Mouse (Mus musculus): ENCODE data around the gene Tmem131. TPM values are rescaled to one million over a fixed set of nuclear protein-coding genes. Genes with fewer than 3 reads are reported as not detected.

Gene Tmem131
- polyA plus RNA-seq (2015; fragmentation: Nextera tagmentation; extraction: Ambion mirVana): 6.5 and 8.7 TPM in 2 replicates

DNA sequence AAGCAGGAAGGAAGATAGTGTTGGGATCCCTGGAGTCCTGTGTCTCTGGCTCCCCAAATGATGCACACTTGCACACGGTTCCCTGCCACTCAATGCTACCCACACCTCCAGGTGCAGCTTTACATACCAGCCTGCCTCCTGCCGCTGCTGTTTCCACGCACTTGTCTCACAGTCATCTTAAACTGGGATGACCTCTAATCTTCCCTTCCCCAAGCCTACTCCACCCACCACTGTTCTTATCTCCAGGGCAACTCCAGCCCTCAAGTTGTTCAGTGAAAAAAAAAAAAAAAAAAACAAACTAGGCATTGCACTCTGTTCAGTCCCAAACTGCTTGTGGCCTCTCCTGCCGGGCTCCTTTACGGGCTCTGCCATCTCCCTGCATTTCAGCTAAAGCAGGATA, at the start of gene Tmem131:
Tmem131 (minus strand) TSS at position 14 of the 400 bp plus-strand sequence.
- Histone ChIP-seq H3K36me3 (no peaks in the 10 kb centered on the region), H3K9ac (peak within 1 kb of the TSS; percentile 54), H3K4me1 (replicated peaks) (peaks cover 53% of the 10 kb centered on the region), H3K4me2 (peak within 1 kb of the TSS; percentile 64), H3K27me3 (0 out of 2 replicates have a peak, but pooled peaks cover 5% of the 10 kb centered on the region), H3K27ac (peak within 1 kb of the TSS; percentile 76), H3K4me3 (replicated peaks) (peak within 1 kb of the TSS; percentile 44), H3K9me3 (replicated peaks) (no peaks in the 10 kb centered on the region)
- peak; percentile 72 for ATAC-seq (ENCODE audit: low read depth)
- 8% methylated on average over 5 of the region's 5 CpGs for WGBS (ENCODE audit: insufficient replicate concordance)
- DNase-seq: peak; percentile 69

DNA sequence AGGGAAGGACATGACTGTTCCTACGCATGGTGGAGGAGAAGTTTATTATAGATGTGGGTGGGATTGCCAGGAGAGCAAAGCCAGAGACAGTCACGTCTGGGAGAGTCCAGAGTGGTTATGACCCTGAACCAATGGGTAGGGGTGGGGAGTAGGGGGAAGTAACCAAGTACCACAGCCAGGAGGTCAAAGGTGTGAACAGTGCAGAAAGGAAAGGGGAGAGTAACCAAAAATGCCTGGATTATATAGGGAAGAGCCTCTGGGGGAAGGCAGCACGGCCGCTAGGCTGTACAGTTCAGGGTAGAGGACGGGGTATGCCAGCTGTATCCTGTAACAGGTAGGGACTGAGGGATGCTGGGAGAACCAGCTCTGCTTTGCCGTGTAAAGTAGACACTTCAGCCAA, 45.1 kb upstream of the Tmem131 start:
- ATAC-seq (ENCODE audit: low read depth) (no peak), DNase-seq (no peak)
- H3K27me3 ChIP-seq: peaks cover 6% of the 10 kb centered on the region; the same call in 1 of the 2 replicates
- no peak overlapping the region for H3K9ac ChIP-seq
- H3K9me3 ChIP-seq (replicated peaks): no peaks in the 10 kb centered on the region
- H3K27ac ChIP-seq: no peak overlapping the region
- no peak overlapping the region for H3K4me3 ChIP-seq (replicated peaks)
- 61% methylated on average over 6 of the region's 6 CpGs for WGBS (ENCODE audit: insufficient replicate concordance)
- H3K4me2 ChIP-seq: no peak overlapping the region
- no peaks in the 10 kb centered on the region for H3K4me1 ChIP-seq (replicated peaks)
- no peaks in the 10 kb centered on the region for H3K36me3 ChIP-seq

DNA sequence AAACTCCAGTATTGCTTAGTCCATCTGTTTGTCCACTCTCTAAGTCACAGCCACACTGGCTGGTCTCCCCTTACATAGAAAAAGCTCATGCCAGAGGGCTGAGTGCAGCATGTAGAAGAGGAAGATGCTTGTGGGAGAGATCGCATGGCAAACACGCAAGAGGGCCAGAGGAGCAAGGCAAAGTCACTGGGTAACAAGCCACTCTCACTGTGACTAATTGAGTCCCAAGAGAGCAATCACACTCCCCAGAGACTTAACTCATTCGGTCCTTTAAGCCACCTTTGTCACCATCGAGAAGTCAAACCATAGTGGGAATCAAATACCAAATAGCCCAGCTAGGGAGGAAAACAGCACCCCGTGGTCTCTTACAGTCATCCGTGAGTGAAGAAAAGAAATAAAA, 44.7 kb upstream of the Tmem131 start:
- no peak overlapping the region for H3K27ac ChIP-seq
- 75% methylated on average over 6 of the region's 6 CpGs for WGBS (ENCODE audit: insufficient replicate concordance)
- H3K4me2 ChIP-seq: no peak overlapping the region
- no peak for ATAC-seq (ENCODE audit: low read depth)
- H3K9me3 ChIP-seq (replicated peaks): no peaks in the 10 kb centered on the region
- peaks cover 6% of the 10 kb centered on the region; the same call in 1 of the 2 replicates for H3K27me3 ChIP-seq
- no peak for DNase-seq
- no peak overlapping the region for H3K4me3 ChIP-seq (replicated peaks)
- no peaks in the 10 kb centered on the region for H3K4me1 ChIP-seq (replicated peaks)
- H3K9ac ChIP-seq: no peak overlapping the region
- H3K36me3 ChIP-seq: no peaks in the 10 kb centered on the region

DNA sequence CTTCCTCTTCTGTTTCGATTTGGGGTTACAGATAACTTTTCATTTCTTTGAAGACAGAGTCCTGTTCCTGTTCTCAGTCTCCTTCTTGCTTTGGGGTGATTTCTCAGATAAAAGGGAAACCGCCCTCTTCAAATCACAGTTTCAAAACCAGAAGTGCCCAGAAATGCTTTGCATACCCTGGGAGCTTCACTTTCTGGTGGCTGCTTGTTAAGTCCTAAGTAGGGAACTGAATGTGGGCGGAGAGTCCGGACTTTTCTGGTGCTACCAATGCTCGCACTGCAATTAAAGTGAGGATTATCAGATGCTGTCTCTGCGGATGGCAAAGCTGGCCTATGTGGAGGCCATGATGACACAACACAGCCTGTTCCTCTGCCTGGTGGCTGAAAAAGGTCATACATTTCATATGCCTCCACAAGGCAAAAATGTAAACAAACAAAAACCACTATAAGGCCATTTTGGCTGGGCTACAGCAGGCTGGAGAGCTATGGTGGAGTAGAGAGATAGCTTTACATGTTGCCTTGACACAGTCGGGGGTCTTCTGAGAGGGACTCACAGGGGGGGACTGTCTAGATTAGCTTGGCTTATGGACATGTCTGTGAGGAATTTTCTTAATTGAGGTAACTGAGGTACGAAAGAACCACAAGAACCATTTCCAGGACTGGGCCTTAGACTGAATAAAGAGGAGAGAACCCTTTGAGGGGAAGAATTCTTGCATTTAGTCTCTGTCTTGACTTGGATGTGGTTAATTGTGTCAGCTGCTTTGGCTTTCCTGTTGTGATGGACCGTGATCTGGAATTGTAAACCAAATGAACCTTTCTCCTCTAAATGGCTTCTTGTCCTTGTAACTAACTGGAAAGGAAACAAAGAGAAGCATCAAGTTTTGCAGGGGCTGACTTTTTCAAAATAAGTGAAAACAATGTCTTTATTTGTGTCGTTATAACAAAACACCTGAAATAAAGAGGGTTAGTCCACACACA, 44.0 kb upstream of the Tmem131 start:
- H3K27ac ChIP-seq: no peak overlapping the region
- no peaks in the 10 kb centered on the region for H3K4me1 ChIP-seq (replicated peaks)
- no peak overlapping the region for H3K9ac ChIP-seq
- no peak overlapping the region for H3K4me2 ChIP-seq
- no peak overlapping the region for H3K4me3 ChIP-seq (replicated peaks)
- DNase-seq: no peak
- WGBS (ENCODE audit: insufficient replicate concordance): 59% methylated on average over 10 of the region's 10 CpGs
- no peak for ATAC-seq (ENCODE audit: low read depth)
- no peaks in the 10 kb centered on the region for H3K36me3 ChIP-seq
- H3K27me3 ChIP-seq: peaks cover 6% of the 10 kb centered on the region; the same call in 1 of the 2 replicates
- no peaks in the 10 kb centered on the region for H3K9me3 ChIP-seq (replicated peaks)

DNA sequence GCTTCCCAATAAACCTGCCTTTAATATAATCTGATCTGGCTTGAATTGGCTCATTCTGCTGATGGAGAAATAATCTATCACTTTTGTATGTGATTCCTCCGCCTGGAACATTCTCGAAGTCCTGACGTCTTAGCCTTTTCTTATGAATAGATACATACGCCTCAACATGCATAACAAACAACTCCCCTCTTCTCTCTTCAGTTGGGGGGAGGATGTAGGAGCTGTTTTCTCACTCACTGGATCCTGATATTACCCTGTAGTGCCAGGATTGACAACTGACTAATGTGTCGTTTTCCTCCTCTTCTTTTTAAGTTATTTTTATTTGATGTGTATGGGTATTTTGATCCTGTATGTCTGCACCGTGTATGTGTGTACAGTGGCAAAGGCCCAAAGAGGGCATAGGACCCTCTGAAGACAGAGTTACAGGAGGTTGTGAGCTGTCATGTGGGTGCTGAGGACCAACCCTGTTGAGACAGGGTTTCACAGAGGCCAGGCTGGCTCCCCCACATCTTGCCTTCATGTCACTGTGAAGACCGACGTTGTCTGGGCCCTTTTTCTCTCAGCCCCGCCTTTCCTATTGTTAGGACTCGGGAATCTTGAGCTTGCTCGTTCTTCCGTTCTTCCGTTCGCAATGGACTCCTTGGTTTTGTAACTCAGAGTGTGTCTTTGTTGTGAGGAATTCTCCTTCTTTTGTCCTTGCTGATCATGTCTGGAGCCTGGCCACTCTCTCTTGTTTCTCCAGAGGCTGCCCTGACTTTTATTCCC, 43.1 kb upstream of the Tmem131 start:
- Histone ChIP-seq H3K9ac (no peak overlapping the region), H3K27me3 (peaks cover 6% of the 10 kb centered on the region; the same call in 1 of the 2 replicates), H3K4me2 (no peak overlapping the region), H3K9me3 (replicated peaks) (no peaks in the 10 kb centered on the region), H3K27ac (no peak overlapping the region), H3K36me3 (no peaks in the 10 kb centered on the region), H3K4me3 (replicated peaks) (no peak overlapping the region), H3K4me1 (replicated peaks) (no peaks in the 10 kb centered on the region)
- ATAC-seq (ENCODE audit: low read depth) (no peak), DNase-seq (no peak)
- WGBS (ENCODE audit: insufficient replicate concordance): 58% methylated on average over 14 of the region's 14 CpGs

DNA sequence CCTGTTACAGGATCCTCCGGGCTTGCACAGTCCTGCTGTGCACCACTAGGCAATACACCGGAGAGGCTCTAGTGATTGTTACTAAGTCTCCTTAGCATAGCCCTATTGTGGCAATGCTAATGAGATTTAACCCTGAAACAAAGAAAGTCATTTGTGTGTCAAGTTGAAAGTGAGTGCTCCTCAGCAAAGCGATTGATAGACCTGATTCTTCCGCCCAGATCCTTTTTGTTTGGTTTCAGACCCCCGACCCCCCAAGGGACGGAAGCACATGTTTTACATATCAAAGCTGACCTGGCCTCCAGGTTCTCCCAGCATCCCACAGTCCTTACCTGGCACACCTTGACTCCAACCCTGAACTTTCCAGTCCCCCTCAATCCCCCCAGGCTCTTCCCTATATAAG, 42.4 kb upstream of the Tmem131 start:
- Histone ChIP-seq H3K27me3 (peaks cover 6% of the 10 kb centered on the region; the same call in 1 of the 2 replicates), H3K9ac (no peak overlapping the region), H3K36me3 (no peaks in the 10 kb centered on the region), H3K4me2 (no peak overlapping the region), H3K4me3 (replicated peaks) (no peak overlapping the region), H3K4me1 (replicated peaks) (no peaks in the 10 kb centered on the region), H3K9me3 (replicated peaks) (no peaks in the 10 kb centered on the region), H3K27ac (no peak overlapping the region)
- DNase-seq (no peak), ATAC-seq (ENCODE audit: low read depth) (no peak)
- 63% methylated on average over 6 of the region's 6 CpGs for WGBS (ENCODE audit: insufficient replicate concordance)

DNA sequence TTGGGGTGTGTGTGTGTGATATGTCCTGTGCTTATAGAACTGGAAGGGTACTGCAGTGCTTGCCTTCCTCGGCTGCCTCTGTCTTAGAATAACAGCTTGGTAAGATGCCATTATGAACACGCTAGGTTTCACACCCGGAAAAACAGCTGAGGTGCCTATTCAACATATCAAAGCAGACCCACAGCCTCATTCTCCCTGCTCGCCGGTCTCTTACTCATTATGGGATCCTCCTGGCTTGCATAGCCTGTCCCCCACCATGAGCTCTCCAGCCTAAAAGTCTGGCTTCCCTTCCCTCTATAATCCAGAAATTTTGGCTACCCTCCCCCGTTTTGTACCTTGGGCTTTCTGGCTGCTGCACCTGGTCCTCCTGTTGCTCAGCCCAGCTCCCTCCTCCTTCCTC, 40.9 kb upstream of the Tmem131 start:
- WGBS (ENCODE audit: insufficient replicate concordance): 50% methylated on average over 6 of the region's 6 CpGs

DNA sequence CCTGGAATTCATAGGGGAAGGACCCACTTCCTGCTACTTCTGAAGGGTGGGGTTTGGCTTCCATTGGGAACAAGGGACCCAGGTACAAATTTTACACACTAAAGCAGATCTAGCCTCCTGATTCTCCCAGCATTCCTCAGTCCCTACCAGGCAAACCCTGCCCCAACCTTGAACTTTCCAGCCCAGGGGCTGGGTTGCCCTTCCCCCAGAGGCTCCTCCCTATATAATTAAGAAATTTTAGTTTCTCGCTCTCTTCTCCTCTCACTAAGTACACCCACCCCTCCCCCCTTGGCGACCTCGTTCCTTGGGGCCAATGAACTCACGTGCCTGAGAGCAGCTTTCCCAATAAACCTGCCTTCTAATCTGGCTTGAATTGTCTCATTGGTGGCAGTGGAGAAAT, 40.3 kb upstream of the Tmem131 start:
- Histone ChIP-seq H3K27ac (no peak overlapping the region), H3K4me1 (replicated peaks) (no peaks in the 10 kb centered on the region), H3K9ac (no peak overlapping the region), H3K36me3 (no peaks in the 10 kb centered on the region), H3K27me3 (peaks cover 6% of the 10 kb centered on the region; the same call in 1 of the 2 replicates), H3K4me2 (no peak overlapping the region), H3K4me3 (replicated peaks) (no peak overlapping the region), H3K9me3 (replicated peaks) (no peaks in the 10 kb centered on the region)
- DNase-seq (no peak), ATAC-seq (ENCODE audit: low read depth) (no peak)
- WGBS (ENCODE audit: insufficient replicate concordance): 44% methylated on average over 4 of the region's 4 CpGs

More for the DNA sequence above, 40.9 kb upstream of the Tmem131 start:
- ATAC-seq (ENCODE audit: low read depth) (no peak), DNase-seq (no peak)
- H3K9me3 ChIP-seq (replicated peaks): no peaks in the 10 kb centered on the region
- no peaks in the 10 kb centered on the region for H3K36me3 ChIP-seq
- no peaks in the 10 kb centered on the region for H3K4me1 ChIP-seq (replicated peaks)
- peaks cover 6% of the 10 kb centered on the region; the same call in 1 of the 2 replicates for H3K27me3 ChIP-seq
- H3K9ac ChIP-seq: no peak overlapping the region
- H3K4me3 ChIP-seq (replicated peaks): no peak overlapping the region
- H3K4me2 ChIP-seq: no peak overlapping the region
- H3K27ac ChIP-seq: no peak overlapping the region

DNA sequence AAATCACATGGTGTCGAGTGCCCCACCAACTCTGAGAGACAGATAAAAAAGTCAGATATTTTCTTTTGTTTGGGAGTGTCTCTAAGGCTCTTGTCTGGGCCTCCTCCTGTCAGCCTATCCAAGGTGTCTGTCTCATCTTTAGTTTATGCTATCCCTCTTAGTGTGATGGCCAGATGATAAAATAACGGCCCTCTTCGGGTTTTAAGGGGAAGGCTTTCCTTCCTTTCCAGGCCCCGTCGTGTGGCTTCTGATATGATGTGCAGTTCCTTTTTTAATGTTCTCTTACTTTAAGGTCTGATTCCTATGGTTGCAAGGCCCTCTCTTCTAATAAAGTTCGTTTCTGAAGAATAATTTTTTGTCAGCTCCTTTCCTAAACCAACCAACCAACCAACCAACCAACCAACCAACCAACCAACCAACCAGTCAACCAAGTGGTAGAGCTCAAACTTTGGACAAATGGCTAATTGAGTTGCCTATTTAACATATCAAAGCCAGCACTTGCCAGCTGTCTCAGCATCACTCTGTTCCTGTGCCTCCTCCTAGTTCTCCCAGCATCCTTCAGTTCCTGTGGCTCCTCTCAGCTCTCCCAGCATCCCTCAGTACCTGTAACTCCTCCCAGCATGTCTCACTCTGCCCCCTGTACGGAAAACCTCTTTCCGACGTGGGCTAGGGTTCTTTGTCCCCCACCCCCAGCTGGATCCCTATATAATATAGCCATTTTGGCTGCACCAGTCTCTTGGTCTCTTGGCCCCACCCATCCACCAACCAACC, 38.9 kb upstream of the Tmem131 start:
- ATAC-seq (ENCODE audit: low read depth): no peak
- Histone ChIP-seq H3K4me2 (no peak overlapping the region), H3K4me3 (replicated peaks) (no peak overlapping the region), H3K27me3 (peaks cover 6% of the 10 kb centered on the region; the same call in 1 of the 2 replicates), H3K9ac (no peak overlapping the region), H3K4me1 (replicated peaks) (no peaks in the 10 kb centered on the region), H3K36me3 (no peaks in the 10 kb centered on the region), H3K9me3 (replicated peaks) (no peaks in the 10 kb centered on the region), H3K27ac (no peak overlapping the region)
- WGBS (ENCODE audit: insufficient replicate concordance): 40% methylated on average over 9 of the region's 9 CpGs
- no peak for DNase-seq

DNA sequence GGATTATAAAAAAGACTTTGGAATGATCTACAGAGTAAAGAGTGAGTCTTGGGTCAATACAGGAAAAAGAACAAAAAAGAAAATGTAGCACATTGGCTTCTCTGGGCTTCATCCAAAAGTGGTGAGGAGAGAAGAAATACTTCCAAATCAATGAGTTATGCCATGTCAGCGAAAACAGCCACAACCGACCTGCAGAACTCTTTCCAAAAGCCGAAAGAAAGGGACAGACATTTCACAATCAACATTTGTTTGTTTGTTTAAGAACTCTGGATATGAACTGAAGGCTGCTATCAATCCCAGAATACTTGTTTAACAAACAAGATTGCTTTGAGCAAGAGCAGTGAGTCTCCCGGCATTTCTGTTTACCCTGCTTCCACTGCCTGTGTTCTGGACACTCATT, 33.3 kb upstream of the Tmem131 start:
- H3K4me3 ChIP-seq (replicated peaks): no peak overlapping the region
- no peaks in the 10 kb centered on the region for H3K36me3 ChIP-seq
- no peaks in the 10 kb centered on the region for H3K9me3 ChIP-seq (replicated peaks)
- no peak overlapping the region for H3K4me2 ChIP-seq
- no peak overlapping the region for H3K27ac ChIP-seq
- H3K9ac ChIP-seq: no peak overlapping the region
- no peaks in the 10 kb centered on the region for H3K27me3 ChIP-seq
- no peaks in the 10 kb centered on the region for H3K4me1 ChIP-seq (replicated peaks)
- ATAC-seq (ENCODE audit: low read depth): no peak
- 62% methylated on average over 4 of the region's 4 CpGs for WGBS (ENCODE audit: insufficient replicate concordance)
- no peak for DNase-seq

Data from liver, embryonic 13.5 days (tissue).